Mouse (Mus musculus) liver, embryonic 14.5 days (tissue): ENCODE measurements around the gene Asb7.

Experiments
- CTCF ChIP-seq: IDR thresholded peaks from 2 replicates; pipeline ENCODE4 v1.5.1; 2016; ENCODE audit warnings: antibody characterized with exemption, low read depth, control low read depth
- EP300 ChIP-seq: IDR thresholded peaks from 2 replicates; pipeline ENCODE4 v1.6.1; 2016; ENCODE audit warnings: antibody characterized with exemption, low read depth

DNA sequence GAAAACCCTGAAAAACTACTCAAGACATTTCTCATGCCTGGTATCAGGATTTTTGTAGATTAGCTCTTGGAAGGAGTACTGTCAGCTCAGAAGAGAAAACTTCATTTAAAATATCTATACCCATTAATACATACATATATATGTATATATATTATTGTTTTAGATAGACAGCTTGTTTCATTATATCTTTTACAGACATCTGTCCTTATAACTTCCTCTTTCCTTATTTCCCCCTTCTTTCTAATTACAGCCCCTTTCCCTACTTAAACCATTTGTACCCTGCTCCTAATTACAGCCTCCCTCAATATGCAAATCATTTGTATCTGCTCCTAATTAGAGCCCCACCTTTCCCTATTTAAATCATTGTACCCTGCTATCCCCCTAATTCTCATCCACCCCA, 22.3 kb downstream of the Asb7 start:
- TF ChIP-seq CTCF (no peak), EP300 (no peak)
